Mouse (Mus musculus): ENCODE results near the gene Arfgap1. TPM values are rescaled to one million over a fixed set of nuclear protein-coding genes. Genes with fewer than 3 reads are reported as not detected.

Gene Arfgap1
- total RNA-seq (2021): 100 to 1,000 TPM; 103 to 119 TPM

GRCm38 (mm10) chr2:180967010-180967763 is at the start of gene Arfgap1:
Arfgap1 (plus strand) TSS chr2:180967225.
- intact Hi-C loops (cut with DNase I): no loop called here
- DNase-seq: peak; percentile 95

DNA sequence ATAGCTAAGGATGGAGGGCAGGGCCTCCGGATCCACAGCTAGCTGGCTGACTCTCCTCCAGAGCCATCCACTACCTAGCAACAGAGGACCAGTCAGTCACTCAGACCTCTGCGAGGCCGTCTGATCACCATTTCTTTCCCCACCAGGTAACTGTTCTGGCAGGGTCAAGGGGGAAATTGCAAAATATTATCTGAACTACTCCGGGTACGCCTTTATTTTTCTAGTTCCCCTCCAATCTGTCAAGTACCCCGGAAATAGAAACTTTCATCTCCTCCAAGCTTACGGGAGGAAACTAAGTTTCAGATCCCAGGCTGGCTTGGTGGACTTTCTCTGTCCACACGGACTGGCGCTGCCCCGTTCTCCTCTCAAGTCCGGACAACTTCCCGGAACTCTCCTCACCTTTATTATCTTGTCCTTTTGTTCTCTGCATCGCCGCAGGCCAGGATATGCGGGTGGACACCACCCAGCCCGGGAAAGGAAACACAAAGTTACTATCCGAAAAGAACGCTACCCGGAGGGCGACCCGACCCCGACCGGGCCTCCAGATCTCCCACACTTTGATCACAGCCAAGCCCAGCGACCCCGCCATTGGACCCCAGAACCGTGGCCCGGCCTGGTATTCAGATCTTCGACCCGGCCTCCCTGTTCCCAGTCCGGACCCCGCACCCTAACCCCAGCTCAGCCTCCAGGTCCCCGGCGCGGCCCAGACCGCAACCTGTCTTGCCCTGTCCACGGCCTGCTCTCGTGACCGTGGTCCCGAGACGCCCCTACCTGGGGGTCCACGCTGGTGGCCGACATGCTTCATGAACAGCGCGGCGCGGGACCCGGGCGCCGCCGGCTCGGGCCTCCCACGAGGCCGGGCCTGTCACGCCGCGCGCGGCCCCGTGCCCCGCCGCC is 46.9 kb upstream of the Arfgap1 start:
- DNase-seq: peak; percentile 27
- intact Hi-C loops (cut with DNase I): loop anchor here (10.0 kb wide), 1 partner anchor 145 kb away; no protein-coding TSS in a partner anchor

DNA sequence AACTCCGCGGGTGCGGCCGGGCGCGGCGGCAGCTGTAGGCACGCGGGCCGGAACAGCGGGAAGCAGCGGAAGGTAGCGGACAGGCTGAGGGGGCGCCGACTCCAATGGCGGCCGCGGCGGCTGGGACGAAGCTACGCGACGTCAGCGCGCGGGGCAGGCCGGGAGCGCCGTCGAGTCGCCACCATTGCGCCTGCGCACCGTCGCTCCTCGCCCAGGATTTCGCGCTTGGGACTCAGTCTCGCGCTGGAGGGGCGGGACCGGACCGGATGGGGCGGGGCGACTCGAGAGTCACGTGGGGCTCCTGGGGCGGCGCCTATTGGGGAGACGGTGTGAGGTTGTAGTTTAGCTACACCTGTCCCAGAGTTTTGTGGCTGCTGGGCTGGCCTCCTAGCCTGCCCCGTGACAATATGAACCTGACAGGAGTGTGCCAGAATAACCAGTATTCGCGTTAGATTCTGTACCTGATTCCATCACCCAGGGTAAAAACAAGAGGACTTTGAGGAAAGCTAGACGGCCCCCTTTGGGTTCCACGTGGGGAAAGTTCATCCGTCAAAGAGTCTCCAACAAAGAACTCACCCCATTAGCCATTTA is 46.1 kb upstream of the Arfgap1 start, which contains the start of gene Ythdf1:
TSS of gene Ythdf1 (minus strand) at position 140 of the 591 bp plus-strand sequence.
- intact Hi-C loops (cut with DNase I): loop anchor here (10.0 kb wide), 1 partner anchor 144 kb away; no protein-coding TSS in a partner anchor
- peak; percentile 99 for DNase-seq

DNA sequence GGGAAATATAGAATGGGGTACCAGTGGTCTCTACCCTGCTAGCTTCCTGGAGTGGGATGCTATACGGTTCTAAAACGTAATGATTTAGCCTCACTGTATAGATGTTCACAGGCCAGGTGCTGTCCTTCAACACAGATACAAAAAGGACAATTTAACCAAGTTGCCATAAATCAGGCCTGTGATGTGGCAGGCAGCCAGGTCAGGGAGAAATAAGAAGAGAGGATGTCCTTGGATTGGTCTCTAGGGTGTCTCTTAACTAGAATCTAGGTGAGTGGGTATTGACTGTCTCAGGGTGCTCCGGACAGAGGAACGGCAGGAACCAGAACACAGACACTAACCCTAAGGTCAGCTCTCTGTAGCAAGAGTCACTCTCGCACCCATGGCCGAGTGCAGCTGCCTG is 44.3 kb upstream of the Arfgap1 start:
- intact Hi-C loops (cut with DNase I): loop anchor here (10.0 kb wide), 1 partner anchor 142 kb away; no protein-coding TSS in a partner anchor

GRCm38 (mm10) chr2:180925176-180925575 is 41.8 kb upstream of the Arfgap1 start:
- DNase-seq: peak; percentile 75
- intact Hi-C loops (cut with DNase I): loop anchor here (5.0 to 10.0 kb wide), 2 partner anchors 37 to 140 kb away; no protein-coding TSS in a partner anchor

More for the DNA sequence above, 44.3 kb upstream of the Arfgap1 start:
- DNase-seq: no peak

GRCm38 (mm10) chr2:180928723-180929122 is 38.3 kb upstream of the Arfgap1 start, which contains the start of gene Birc7:
Birc7 (plus strand) TSS chr2:180929023.
- intact Hi-C loops (cut with DNase I): loop anchor here (5.0 to 10.0 kb wide), 2 partner anchors 34 to 136 kb away; no protein-coding TSS in a partner anchor
- no peak for DNase-seq

DNA sequence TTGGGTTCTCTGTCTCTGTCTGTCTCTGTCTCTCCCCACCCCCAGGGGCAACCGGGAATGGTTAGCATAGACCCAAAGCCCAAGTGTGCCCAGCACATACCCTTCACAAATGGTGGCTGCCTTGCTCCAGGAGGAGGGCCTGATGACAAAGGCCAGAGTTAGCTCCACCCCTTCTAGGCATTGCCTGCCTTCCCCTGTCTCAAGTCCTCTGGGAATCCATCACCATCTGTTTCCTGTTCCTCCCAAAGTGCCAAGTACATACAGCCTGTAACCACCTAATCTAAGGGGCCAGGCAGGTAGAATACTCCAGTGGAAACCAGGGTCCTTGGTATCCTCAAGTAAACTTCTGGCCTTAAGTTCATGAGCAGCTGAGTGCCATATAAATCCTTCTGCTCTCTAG is 34.6 kb upstream of the Arfgap1 start:
- DNase-seq: no peak
- intact Hi-C loops (cut with DNase I): no loop called here

GRCm38 (mm10) chr2:180940187-180940586 is 26.8 kb upstream of the Arfgap1 start:
- no peak for DNase-seq
- intact Hi-C loops (cut with DNase I): no loop called here

- intact Hi-C loops (cut with DNase I): no loop called here
- DNase-seq: peak; percentile 28
These were observed 25.2 kb upstream of the Arfgap1 start for GRCm38 (mm10) chr2:180941869-180942268.

DNA sequence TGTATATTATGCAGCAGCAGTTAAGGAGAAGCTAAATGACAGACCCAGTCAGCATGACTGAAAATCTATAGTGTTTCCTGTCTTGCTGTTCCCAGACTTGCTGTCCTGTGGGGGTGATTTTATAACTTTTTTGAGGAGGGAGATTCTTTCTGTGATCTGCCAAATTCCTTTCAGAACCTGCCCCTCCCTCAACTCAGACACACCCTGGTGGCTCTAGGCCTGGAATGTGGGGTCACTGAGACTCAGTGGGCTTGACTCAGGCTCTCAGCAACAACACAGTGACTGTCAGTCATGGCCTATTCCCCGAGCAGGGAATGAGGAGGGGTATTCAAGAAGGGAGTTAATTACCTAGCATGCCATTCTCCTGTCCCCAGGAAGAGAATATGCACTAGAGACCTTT is 17.1 kb upstream of the Arfgap1 start:
- intact Hi-C loops (cut with DNase I): no loop called here

DNA sequence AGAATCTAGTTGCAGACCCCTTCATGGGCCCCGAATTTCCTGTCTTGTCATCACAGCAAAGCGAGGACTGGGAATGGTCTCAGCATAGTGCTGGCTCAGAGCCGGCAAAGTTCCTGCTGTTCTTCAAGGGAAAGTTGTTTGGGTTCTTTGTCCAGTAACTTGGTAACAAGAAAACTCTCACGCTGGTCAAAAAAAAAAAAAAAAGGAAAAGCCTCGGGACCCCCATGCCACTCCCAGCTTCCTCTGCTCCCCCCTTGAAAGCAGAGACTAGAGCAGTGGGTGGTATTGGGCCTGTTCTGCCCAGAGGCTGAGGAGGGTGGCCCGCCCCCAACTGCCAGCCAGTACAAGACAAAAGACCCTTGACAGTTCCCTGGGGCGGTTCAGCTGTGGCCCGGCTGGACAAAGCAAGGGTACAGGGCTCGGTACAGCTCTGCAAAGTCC is 14.3 kb upstream of the Arfgap1 start:
- intact Hi-C loops (cut with DNase I): no loop called here
- peak; percentile 74 for DNase-seq

More for the DNA sequence above, 17.1 kb upstream of the Arfgap1 start:
- DNase-seq: no peak

GRCm38 (mm10) chr2:180953638-180954037 is 13.4 kb upstream of the Arfgap1 start:
- no peak for DNase-seq
- intact Hi-C loops (cut with DNase I): no loop called here

DNA sequence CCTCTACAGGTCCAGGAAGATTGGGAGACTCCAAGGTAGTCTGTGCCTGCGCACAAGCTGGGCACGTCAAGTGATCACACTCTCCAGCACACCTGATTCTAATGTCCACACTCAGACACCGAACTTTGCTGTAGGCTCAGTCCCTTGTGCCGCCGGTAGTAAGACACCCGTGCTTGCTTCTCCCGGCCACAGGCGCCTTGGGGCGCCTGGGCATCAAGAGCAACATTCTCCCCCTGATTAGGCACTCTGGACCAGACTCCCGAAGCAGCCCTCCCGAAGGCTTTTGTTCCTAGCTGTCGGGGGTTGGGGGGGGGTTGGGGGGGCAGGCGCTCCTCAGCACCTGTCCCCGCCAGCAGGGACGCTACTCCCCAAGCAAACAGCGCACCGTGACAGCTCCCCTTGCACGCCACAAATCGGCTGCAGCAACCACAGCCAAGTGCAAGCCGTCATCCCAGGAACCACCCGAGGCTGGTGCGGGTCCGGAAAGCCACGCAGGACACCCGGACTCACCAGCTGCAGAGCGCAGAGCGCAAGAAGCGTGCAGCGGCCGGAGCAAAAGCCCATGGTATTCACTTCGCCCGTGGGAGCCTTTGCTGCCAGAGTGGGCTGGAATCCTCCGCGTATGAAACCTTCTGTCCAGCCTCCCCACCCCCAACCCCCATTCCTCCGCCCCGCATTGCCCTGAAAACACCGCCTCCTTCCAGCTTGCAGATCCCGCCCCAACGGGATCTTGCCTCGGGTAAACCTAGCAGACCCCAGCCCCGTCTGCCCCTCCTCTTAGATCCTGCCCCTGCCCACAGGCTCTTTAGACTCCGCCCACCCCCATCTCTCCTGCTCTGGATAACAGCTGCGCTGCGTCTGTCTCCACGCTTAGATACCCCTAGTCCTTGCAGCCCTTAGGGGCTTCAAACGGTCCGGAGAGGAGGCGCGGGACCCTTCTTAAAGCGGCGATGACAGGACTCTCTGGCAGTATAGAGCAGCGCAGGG is 12.7 kb upstream of the Arfgap1 start, which contains the start of gene Nkain4:
TSS of gene Nkain4 (minus strand) at position 639 of the 987 bp plus-strand sequence.
- peak; percentile 91 for DNase-seq
- intact Hi-C loops (cut with DNase I): no loop called here

DNA sequence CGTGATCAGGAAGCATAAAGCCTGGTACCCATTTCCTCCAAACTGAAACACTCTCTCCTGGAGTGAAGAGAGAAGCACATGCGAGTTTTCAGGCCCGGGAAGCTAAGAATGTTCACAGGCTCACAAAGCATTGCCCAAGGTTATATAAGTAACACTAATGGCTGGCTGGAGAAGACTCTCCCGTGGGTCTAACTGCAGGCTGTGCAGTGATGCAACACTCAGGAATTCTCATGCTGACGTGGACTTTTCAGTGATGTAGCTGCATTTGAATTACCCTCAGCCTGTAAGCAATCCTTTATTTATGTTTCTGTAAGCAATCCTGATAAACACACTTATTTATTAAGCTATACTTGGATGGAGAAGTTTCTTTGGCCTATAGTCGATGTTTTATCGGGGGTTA is 7.4 kb upstream of the Arfgap1 start:
- no peak for DNase-seq
- intact Hi-C loops (cut with DNase I): loop anchor here (5.0 kb wide), 1 partner anchor 32 kb away; the partner anchor contains the start of gene Birc7

DNA sequence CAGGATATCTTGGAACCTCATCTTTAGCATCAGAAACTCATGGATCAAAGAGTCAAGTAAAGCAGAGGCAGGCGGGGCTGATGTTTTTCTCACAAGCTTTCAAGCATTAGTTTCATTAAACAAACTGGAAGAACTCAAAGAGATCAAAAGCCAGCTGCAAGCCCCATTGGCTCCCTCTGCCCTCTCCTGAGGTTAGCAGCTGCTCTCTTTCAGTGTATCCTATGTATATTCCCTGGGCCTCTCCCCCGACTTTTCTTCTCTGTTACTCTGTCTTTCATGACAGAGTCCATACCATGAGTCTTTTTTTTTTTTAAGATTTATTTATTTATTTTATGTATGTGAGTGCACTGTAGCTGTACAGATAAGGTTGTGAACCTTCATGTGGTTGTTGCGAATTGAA is 6.8 kb upstream of the Arfgap1 start:
- DNase-seq: no peak
- intact Hi-C loops (cut with DNase I): loop anchor here (5.0 kb wide), 1 partner anchor 33 kb away; the partner anchor contains the start of gene Birc7

GRCm38 (mm10) chr2:180962616-180963308 is 4.3 kb upstream of the Arfgap1 start:
- intact Hi-C loops (cut with DNase I): loop anchor here (5.0 kb wide), 1 partner anchor 35 kb away; the partner anchor contains the start of gene Birc7
- no peak for DNase-seq

DNA sequence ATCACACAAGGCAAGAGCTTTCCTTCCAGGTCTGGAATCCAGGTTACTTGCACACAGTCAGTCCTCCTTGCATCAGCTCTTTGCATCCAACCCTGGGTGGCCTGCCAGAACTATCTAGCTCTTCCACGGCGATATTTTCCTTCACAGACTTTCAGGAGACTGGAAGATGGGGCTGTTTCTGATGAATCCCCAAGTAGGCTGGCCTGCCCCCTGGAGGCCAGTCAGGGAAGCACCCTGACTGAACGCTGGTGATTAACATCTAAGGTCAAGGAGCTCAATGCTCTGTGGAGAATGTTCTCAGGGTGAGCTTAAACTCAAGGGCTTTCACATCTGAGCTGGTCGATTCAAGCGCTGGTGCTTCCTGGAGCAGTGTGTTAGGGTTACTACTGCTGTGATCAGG is 3.1 kb upstream of the Arfgap1 start:
- peak; percentile 81 for DNase-seq
- intact Hi-C loops (cut with DNase I): loop anchor here (5.0 kb wide), 1 partner anchor 37 kb away; the partner anchor contains the start of gene Birc7
